Mouse (Mus musculus) kidney, adult 2 months (tissue): Measurements from ENCODE around the gene Hist2h2aa1.

Experiments used
- CTCF ChIP-seq: fragments of 200-500 bp; conservative IDR thresholded peaks from 2 replicates; pipeline ENCODE4 v1.5.1; 2011; ENCODE audit warnings: low read depth, mild to moderate bottlenecking, control low read depth, low read length, moderate library complexity, mixed read lengths; ENCODE audit not compliant: insufficient read depth, insufficient read length
- POLR2A ChIP-seq: fragments of 200-500 bp; IDR thresholded peaks from one replicate; pipeline ENCODE4 v1.6.1; 2011; ENCODE audit warnings: low read depth, low read length, control low read depth

DNA sequence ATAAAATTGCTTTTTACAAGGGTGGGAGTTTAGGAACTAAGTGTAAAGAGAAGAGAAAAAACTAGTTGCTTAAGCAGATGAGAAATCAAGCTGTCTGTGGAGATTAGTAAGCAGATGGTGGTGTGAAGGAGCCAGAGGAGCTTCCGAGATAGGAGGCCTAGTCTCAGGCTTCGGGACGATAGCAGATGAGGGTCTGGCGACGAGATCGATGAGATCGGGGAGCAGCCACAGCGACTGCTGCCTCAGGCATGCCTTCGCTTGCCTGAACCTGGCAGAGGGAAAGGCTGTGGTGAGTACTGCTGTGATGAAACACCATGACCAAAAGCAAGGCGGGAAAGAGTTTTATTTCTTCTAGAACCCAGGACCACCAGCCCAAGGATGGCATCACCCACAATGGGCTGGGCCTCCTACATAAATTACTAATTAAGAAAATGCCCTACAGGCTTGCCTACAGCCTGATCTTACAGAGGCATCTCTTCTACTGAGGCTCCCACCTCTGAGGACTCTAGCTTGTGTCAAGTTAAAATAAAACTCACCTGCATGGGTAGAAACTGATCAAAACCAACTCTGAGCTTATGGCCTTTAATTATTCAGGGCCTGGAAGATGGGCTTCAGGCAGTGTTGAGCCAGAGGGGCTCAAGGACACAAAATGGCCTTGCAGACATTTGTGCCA, 9.5 kb downstream of the Hist2h2aa1 start:
- no peak for TF ChIP-seq CTCF
- no peak for TF ChIP-seq POLR2A
